Mouse (Mus musculus): ENCODE measurements around the gene Nop2. TPM values are rescaled to one million over a fixed set of nuclear protein-coding genes. Genes with fewer than 3 reads are reported as not detected.

The Nop2 gene
- polyA plus RNA-seq, 1 experiment, result 55.4 TPM

DNA sequence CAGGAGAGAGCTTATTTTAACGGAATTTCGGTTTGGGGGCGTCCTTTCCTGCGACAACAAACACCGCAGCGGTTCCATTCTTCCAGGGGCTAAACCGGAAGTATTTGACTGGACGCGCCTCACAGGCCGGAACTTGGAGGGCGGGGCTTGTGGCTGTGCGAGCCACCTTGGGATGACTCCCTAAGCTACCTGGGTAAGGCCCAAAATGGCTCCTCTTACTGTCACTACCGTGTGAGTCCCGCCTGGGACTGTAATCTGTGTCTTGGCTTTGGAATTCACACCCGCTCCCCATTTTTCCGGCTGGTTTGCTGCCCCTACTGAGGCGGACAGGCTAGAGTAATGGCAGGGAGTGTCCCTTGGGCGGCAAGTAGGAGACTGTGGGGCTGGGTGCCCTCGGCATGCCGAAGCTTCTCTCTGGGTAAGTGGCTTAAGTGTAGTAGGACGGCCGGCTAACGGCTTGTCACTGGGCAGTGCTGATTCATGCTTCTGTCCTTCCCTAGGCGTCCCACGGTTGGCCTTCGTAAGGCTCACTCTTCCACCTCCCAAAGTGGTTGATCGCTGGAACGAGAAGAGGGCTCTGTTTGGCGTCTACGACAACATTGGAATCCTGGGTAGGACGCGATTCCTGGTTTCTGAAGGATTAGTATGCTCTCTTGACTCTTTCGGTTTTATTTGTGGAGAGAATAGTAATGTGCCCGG, 60.5 kb downstream of the Nop2 start:
- Histone ChIP-seq H3K4me2 (ENCODE audit: low read depth) (peak overlapping the region; percentile 86), H3K4me3 (peak overlapping the region; percentile 92), H3K27me3 (ENCODE audit: control insufficient read depth, insufficient read depth, insufficient read length) (no peaks in the 10 kb centered on the region), H3K36me3 (ENCODE audit: control insufficient read depth, insufficient read depth) (peaks cover 15% of the 10 kb centered on the region), H3K79me2 (ENCODE audit: control insufficient read depth, insufficient read depth) (peaks cover 57% of the 10 kb centered on the region), H3ac (ENCODE audit: control insufficient read depth, insufficient read length) (peak overlapping the region; percentile 71)
- TF ChIP-seq TCF3 (IDR thresholded peaks at IDR 0.05; ENCODE audit: insufficient read length, low read depth) (no peak), E2F4 (IDR thresholded peaks at IDR 0.05; ENCODE audit: insufficient read depth) (peak; percentile 12)

DNA sequence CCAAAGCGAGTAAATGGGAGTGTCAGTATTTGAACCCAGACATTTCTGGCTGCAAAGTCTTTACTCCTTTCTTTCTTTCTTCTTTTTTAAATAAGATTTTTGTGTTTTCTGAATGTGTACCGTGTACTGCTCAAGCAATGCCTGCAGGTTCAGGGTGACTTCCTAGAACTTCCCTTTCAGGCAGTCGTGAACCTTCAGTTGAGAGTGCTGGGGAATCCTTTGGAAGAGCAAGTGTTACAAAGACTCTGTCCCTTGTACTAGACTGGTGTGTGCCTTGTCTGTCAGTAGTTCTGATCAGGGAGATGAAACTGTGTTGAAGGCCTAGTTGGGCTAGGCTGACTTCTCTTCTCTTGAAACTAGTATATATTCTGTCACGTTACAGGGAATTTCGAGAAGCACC, 61.1 kb downstream of the Nop2 start:
- peak overlapping the region; percentile 92 for H3K4me3 ChIP-seq
- TF ChIP-seq MAX (IDR thresholded peaks at IDR 0.05; ENCODE audit: low read depth), result no peak
- TF ChIP-seq USF1 (IDR thresholded peaks at IDR 0.05; ENCODE audit: low read depth), result no peak
- no peak for TF ChIP-seq MYOG (IDR thresholded peaks at IDR 0.05; ENCODE audit: control insufficient read depth in 1 of 3, insufficient read depth in 1 of 3, insufficient read length in 2 of 3, low read depth in 2 of 3)
- no peak for TF ChIP-seq CEBPB (IDR thresholded peaks at IDR 0.05; ENCODE audit: insufficient read depth, poor library complexity, severe bottlenecking)
- no peak for TF ChIP-seq MYOD1 (IDR thresholded peaks at IDR 0.05; ENCODE audit: control insufficient read depth in 1 of 3, insufficient read length in 2 of 3, low read depth in 2 of 3)
- no peak for TF ChIP-seq E2F4 (IDR thresholded peaks at IDR 0.05; ENCODE audit: insufficient read depth)
- TF ChIP-seq POLR2AphosphoS2 (IDR thresholded peaks at IDR 0.05; ENCODE audit: insufficient read length, low read depth), result no peak
- no peak for TF ChIP-seq TCF3 (IDR thresholded peaks at IDR 0.05; ENCODE audit: insufficient read length, low read depth)
- no peak for TF ChIP-seq REST (IDR thresholded peaks at IDR 0.05; ENCODE audit: insufficient read depth, insufficient read length)
- no peak for TF ChIP-seq SRF (IDR thresholded peaks at IDR 0.05; ENCODE audit: control insufficient read depth, insufficient read length, low read depth)
- no peak for TF ChIP-seq POLR2A (IDR thresholded peaks at IDR 0.05; ENCODE audit: insufficient read length, low read depth)
- no peak for TF ChIP-seq TCF12 (IDR thresholded peaks at IDR 0.05; ENCODE audit: insufficient read depth, poor library complexity, severe bottlenecking)
- H3K36me3 ChIP-seq (ENCODE audit: control insufficient read depth, insufficient read depth), result peaks cover 14% of the 10 kb centered on the region
- no peaks in the 10 kb centered on the region for H3K27me3 ChIP-seq (ENCODE audit: control insufficient read depth, insufficient read depth, insufficient read length)
- peaks cover 57% of the 10 kb centered on the region for H3K79me2 ChIP-seq (ENCODE audit: control insufficient read depth, insufficient read depth)
- peak overlapping the region; percentile 86 for H3K4me2 ChIP-seq (ENCODE audit: low read depth)
- H3ac ChIP-seq (ENCODE audit: control insufficient read depth, insufficient read length), result peak overlapping the region; percentile 71

DNA sequence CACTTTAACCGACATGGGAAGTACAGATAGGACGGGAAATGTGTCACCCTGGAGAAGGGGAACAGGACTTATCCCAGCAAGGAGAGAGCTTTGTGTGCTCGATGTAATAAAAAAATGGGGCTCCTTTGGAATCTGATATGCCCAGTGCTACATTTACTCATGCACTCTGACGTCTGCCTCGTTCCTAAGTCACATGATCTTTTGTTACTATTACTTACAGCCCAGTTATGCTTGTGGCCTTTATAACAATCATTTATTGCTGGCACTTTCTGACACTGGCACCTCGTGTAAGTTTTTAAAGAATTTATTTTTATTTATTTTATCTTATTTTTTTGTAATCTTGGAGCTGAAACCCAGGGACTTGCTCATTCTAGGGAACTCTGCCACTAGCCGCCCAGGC, 61.7 kb downstream of the Nop2 start:
- peak overlapping the region; percentile 92 for H3K4me3 ChIP-seq
- H3K4me2 ChIP-seq (ENCODE audit: low read depth), result peak overlapping the region; percentile 86

More for the DNA sequence above, 61.7 kb downstream of the Nop2 start:
- Histone ChIP-seq H3K79me2 (ENCODE audit: control insufficient read depth, insufficient read depth) (peaks cover 54% of the 10 kb centered on the region), H3K27me3 (ENCODE audit: control insufficient read depth, insufficient read depth, insufficient read length) (no peaks in the 10 kb centered on the region), H3ac (ENCODE audit: control insufficient read depth, insufficient read length) (no peak overlapping the region), H3K36me3 (ENCODE audit: control insufficient read depth, insufficient read depth) (peaks cover 14% of the 10 kb centered on the region)
- TF ChIP-seq USF1 (IDR thresholded peaks at IDR 0.05; ENCODE audit: low read depth) (peak; percentile 61), POLR2A (IDR thresholded peaks at IDR 0.05; ENCODE audit: insufficient read length, low read depth) (no peak)

Other genes with a start within 250 kb of the Nop2 start
- not detected for gene Cd4, start 243.7 kb upstream of the Nop2 start, polyA plus RNA-seq (2012; fragmentation: generic; extraction: Trizol)
- gene Lag3, start 220.2 kb upstream of the Nop2 start, polyA plus RNA-seq (2012; fragmentation: generic; extraction: Trizol), result 0.41 TPM
- gene Ptms, start 211.8 kb upstream of the Nop2 start, polyA plus RNA-seq (2012; fragmentation: generic; extraction: Trizol), result 1,462 TPM
- 384 TPM for gene Mlf2, start 200.5 kb upstream of the Nop2 start, polyA plus RNA-seq (2012; fragmentation: generic; extraction: Trizol)
- gene Cops7a, start 166.4 kb upstream of the Nop2 start, polyA plus RNA-seq (2012; fragmentation: generic; extraction: Trizol), result 142 TPM
- gene Pianp, start 135.2 kb upstream of the Nop2 start, polyA plus RNA-seq (2012; fragmentation: generic; extraction: Trizol), result 1.1 TPM
- gene Zfp384, start 122.8 kb upstream of the Nop2 start, polyA plus RNA-seq (2012; fragmentation: generic; extraction: Trizol), result 20.8 TPM
- gene Ing4, start 92.1 kb upstream of the Nop2 start, polyA plus RNA-seq (2012; fragmentation: generic; extraction: Trizol), result 31.2 TPM
- gene Acrbp, start 82.2 kb upstream of the Nop2 start, polyA plus RNA-seq (2012; fragmentation: generic; extraction: Trizol), result 1.4 TPM
- not detected for gene Lpar5, start 64.0 kb upstream of the Nop2 start, polyA plus RNA-seq (2012; fragmentation: generic; extraction: Trizol)
- 133 TPM for gene Chd4, start 35.9 kb upstream of the Nop2 start, polyA plus RNA-seq (2012; fragmentation: generic; extraction: Trizol)
- 244 TPM for gene Iffo1, start 13.3 kb downstream of the Nop2 start, polyA plus RNA-seq (2012; fragmentation: generic; extraction: Trizol)
- 9,871 TPM for gene Gapdh, start 34.6 kb downstream of the Nop2 start, polyA plus RNA-seq (2012; fragmentation: generic; extraction: Trizol)
- gene Ncapd2, start 59.8 kb downstream of the Nop2 start, polyA plus RNA-seq (2012; fragmentation: generic; extraction: Trizol), result 34.7 TPM
- 132 TPM for gene Mrpl51, start 59.9 kb downstream of the Nop2 start, polyA plus RNA-seq (2012; fragmentation: generic; extraction: Trizol)
- 6.5 TPM for gene Vamp1, start 83.6 kb downstream of the Nop2 start, polyA plus RNA-seq (2012; fragmentation: generic; extraction: Trizol)
- gene Tapbpl, start 100.0 kb downstream of the Nop2 start, polyA plus RNA-seq (2012; fragmentation: generic; extraction: Trizol), result 6.5 TPM
- gene Cd27, start 105.1 kb downstream of the Nop2 start, polyA plus RNA-seq (2012; fragmentation: generic; extraction: Trizol), result 1.5 TPM
- gene Tuba3a, start 154.1 kb downstream of the Nop2 start, polyA plus RNA-seq (2012; fragmentation: generic; extraction: Trizol), result not detected
- 79.0 TPM for gene Ltbr, start 182.0 kb downstream of the Nop2 start, polyA plus RNA-seq (2012; fragmentation: generic; extraction: Trizol)
- 0.20 TPM for gene Scnn1a, start 188.8 kb downstream of the Nop2 start, polyA plus RNA-seq (2012; fragmentation: generic; extraction: Trizol)
- gene Tnfrsf1a, start 217.5 kb downstream of the Nop2 start, polyA plus RNA-seq (2012; fragmentation: generic; extraction: Trizol), result 84.5 TPM
- gene Plekhg6, start 248.9 kb downstream of the Nop2 start, polyA plus RNA-seq (2012; fragmentation: generic; extraction: Trizol), result 0.14 TPM

Data from myocyte (in vitro differentiated cells).